Mouse (Mus musculus) lung, embryonic 15.5 days (tissue): ENCODE data around the gene Cacng4. TPM values are rescaled to one million over a fixed set of nuclear protein-coding genes. Genes with fewer than 3 reads are reported as not detected.

Experiments
- ATAC-seq: fragments of 200-750 bp; cut with Nextera tagmentation; 2 replicates; pipeline ENCODE4 v1.8.0; 2017; ENCODE audit warnings: moderate number of reproducible peaks, borderline replicate concordance; ENCODE audit not compliant: low FRiP score, low TSS enrichment; ENCODE audit errors: extremely low read depth
- H3K27ac ChIP-seq: fragments of 300-500 bp; sonication (generic); 2 replicates; pipeline ENCODE4 v1.5.1; 2015; ENCODE audit warnings: moderate library complexity, mild to moderate bottlenecking, inconsistent platforms
- H3K27me3 ChIP-seq: fragments of 300-500 bp; sonication (generic); 2 replicates; pipeline ENCODE4 v1.6.1; 2015; ENCODE audit warnings: inconsistent platforms
- H3K36me3 ChIP-seq: fragments of 300-500 bp; sonication (generic); 2 replicates; pipeline ENCODE4 v1.6.1; 2015; ENCODE audit warnings: inconsistent platforms
- H3K4me1 ChIP-seq: fragments of 300-500 bp; sonication (generic); 2 replicates; pipeline ENCODE4 v1.6.1; 2015; ENCODE audit warnings: inconsistent platforms
- H3K4me2 ChIP-seq: fragments of 300-500 bp; sonication (generic); 2 replicates; pipeline ENCODE4 v1.6.1; 2015; ENCODE audit warnings: inconsistent platforms, mild to moderate bottlenecking, moderate library complexity
- H3K4me3 ChIP-seq: fragments of 300-500 bp; sonication (generic); 2 replicates; pipeline ENCODE4 v1.5.1; 2015; ENCODE audit warnings: mild to moderate bottlenecking, inconsistent platforms
- H3K9ac ChIP-seq: fragments of 300-500 bp; sonication (generic); 2 replicates; pipeline ENCODE4 v1.6.1; 2015; ENCODE audit warnings: inconsistent platforms
- H3K9me3 ChIP-seq: fragments of 300-500 bp; sonication (generic); 2 replicates; pipeline ENCODE4 v1.6.1; 2016; ENCODE audit warnings: inconsistent platforms
- WGBS: fragments of 180-500 bp; shearing (Covaris S2); methylation state at CpG from one replicate; pipeline ENCODE4 v1.1.7; 2015; 5-methylcytosine and 5-hydroxymethylcytosine counted together
- polyA plus RNA-seq: library from polyadenylated mRNA; unstranded; fragments of >200 nt; fragmentation: Nextera tagmentation; extraction: Ambion mirVana; gene quantifications from 2 replicates; pipeline ENCODE4 v1.2.1, GENCODE M21; 2015

Gene Cacng4
- polyA plus RNA-seq, 1 experiment from 2014 or later = 1.2 TPM

GRCm38 (mm10) chr11:107707897-107708610 is 86.3 kb downstream of the Cacng4 start:
- no peaks in the 10 kb centered on the region for H3K27me3 ChIP-seq
- H3K9me3 ChIP-seq = no peaks in the 10 kb centered on the region
- no peak overlapping the region for H3K4me2 ChIP-seq
- H3K4me3 ChIP-seq = no peak overlapping the region
- H3K4me1 ChIP-seq = no peaks in the 10 kb centered on the region; the same call in 1 of the 2 replicates
- ATAC-seq = no peak
- H3K27ac ChIP-seq = no peak overlapping the region
- WGBS = 56% methylated on average over 20 of the region's 20 CpGs
- no peaks in the 10 kb centered on the region for H3K36me3 ChIP-seq
- no peak overlapping the region for H3K9ac ChIP-seq

GRCm38 (mm10) chr11:107705476-107706074 is 88.8 kb downstream of the Cacng4 start:
- no peak overlapping the region for H3K4me3 ChIP-seq
- no peaks in the 10 kb centered on the region for H3K36me3 ChIP-seq
- H3K27ac ChIP-seq = peak overlapping the region; percentile 64
- no peaks in the 10 kb centered on the region for H3K27me3 ChIP-seq
- H3K9me3 ChIP-seq = no peaks in the 10 kb centered on the region
- ATAC-seq = peak; percentile 60; the same call in 1 of the 2 replicates
- 56% methylated on average over 11 of the region's 11 CpGs for WGBS
- H3K4me2 ChIP-seq = no peak overlapping the region
- H3K9ac ChIP-seq = no peak overlapping the region
- no peaks in the 10 kb centered on the region; the same call in 1 of the 2 replicates for H3K4me1 ChIP-seq

GRCm38 (mm10) chr11:107705060-107705459 is 89.3 kb downstream of the Cacng4 start:
- H3K4me3 ChIP-seq = no peak overlapping the region
- no peak overlapping the region for H3K4me2 ChIP-seq
- no peak for ATAC-seq
- H3K27me3 ChIP-seq = no peaks in the 10 kb centered on the region
- H3K9ac ChIP-seq = no peak overlapping the region
- 80% methylated on average over 6 of the region's 6 CpGs for WGBS
- peak overlapping the region; percentile 64 for H3K27ac ChIP-seq
- no peaks in the 10 kb centered on the region for H3K36me3 ChIP-seq
- H3K9me3 ChIP-seq = no peaks in the 10 kb centered on the region
- no peaks in the 10 kb centered on the region; the same call in 1 of the 2 replicates for H3K4me1 ChIP-seq

- no peak for ATAC-seq
- Histone ChIP-seq H3K27me3 (no peaks in the 10 kb centered on the region), H3K4me3 (no peak overlapping the region), H3K9me3 (no peaks in the 10 kb centered on the region), H3K4me1 (no peaks in the 10 kb centered on the region; the same call in 1 of the 2 replicates), H3K4me2 (no peak overlapping the region), H3K36me3 (no peaks in the 10 kb centered on the region), H3K27ac (no peak overlapping the region), H3K9ac (no peak overlapping the region)
- WGBS = 52% methylated on average over 27 of the region's 27 CpGs
These were observed 90.9 kb downstream of the Cacng4 start for GRCm38 (mm10) chr11:107703272-107704134.

- 94% methylated on average over 4 of the region's 4 CpGs for WGBS
- Histone ChIP-seq H3K9me3 (no peaks in the 10 kb centered on the region), H3K4me3 (no peak overlapping the region), H3K9ac (no peak overlapping the region), H3K27ac (no peak overlapping the region), H3K4me2 (no peak overlapping the region), H3K36me3 (no peaks in the 10 kb centered on the region), H3K4me1 (no peaks in the 10 kb centered on the region; the same call in 1 of the 2 replicates), H3K27me3 (no peaks in the 10 kb centered on the region)
- ATAC-seq = no peak
These were observed 94.4 kb downstream of the Cacng4 start for GRCm38 (mm10) chr11:107699967-107700366.

GRCm38 (mm10) chr11:107693338-107693737 is 101.0 kb downstream of the Cacng4 start:
- Histone ChIP-seq H3K4me1 (no peaks in the 10 kb centered on the region), H3K9me3 (no peaks in the 10 kb centered on the region), H3K4me2 (no peak overlapping the region), H3K27ac (no peak overlapping the region), H3K9ac (no peak overlapping the region), H3K27me3 (no peaks in the 10 kb centered on the region), H3K4me3 (no peak overlapping the region), H3K36me3 (peaks cover 2% of the 10 kb centered on the region; the same call in 1 of the 2 replicates)
- no peak for ATAC-seq
- WGBS = 72% methylated on average over 6 of the region's 6 CpGs

GRCm38 (mm10) chr11:107691569-107691968 is 102.8 kb downstream of the Cacng4 start:
- Histone ChIP-seq H3K27ac (no peak overlapping the region), H3K36me3 (peaks cover 9% of the 10 kb centered on the region), H3K9ac (no peak overlapping the region), H3K9me3 (no peaks in the 10 kb centered on the region), H3K27me3 (no peaks in the 10 kb centered on the region), H3K4me3 (no peak overlapping the region), H3K4me1 (no peaks in the 10 kb centered on the region), H3K4me2 (no peak overlapping the region)
- WGBS = 41% methylated on average over 8 of the region's 8 CpGs
- ATAC-seq = no peak

- Histone ChIP-seq H3K4me2 (no peak overlapping the region), H3K27me3 (no peaks in the 10 kb centered on the region), H3K27ac (no peak overlapping the region), H3K36me3 (peaks cover 18% of the 10 kb centered on the region), H3K9me3 (no peaks in the 10 kb centered on the region), H3K4me1 (no peaks in the 10 kb centered on the region), H3K4me3 (no peak overlapping the region), H3K9ac (no peak overlapping the region)
- ATAC-seq = no peak
- 93% methylated on average over 10 of the region's 10 CpGs for WGBS
These were observed 105.9 kb downstream of the Cacng4 start for GRCm38 (mm10) chr11:107688480-107688879.

GRCm38 (mm10) chr11:107686290-107686689 is 108.1 kb downstream of the Cacng4 start:
- H3K36me3 ChIP-seq = peaks cover 18% of the 10 kb centered on the region
- WGBS = 86% methylated on average over 20 of the region's 20 CpGs

GRCm38 (mm10) chr11:107683544-107684465 is 110.6 kb downstream of the Cacng4 start:
- 80% methylated on average over 19 of the region's 19 CpGs for WGBS
- H3K4me1 ChIP-seq = no peaks in the 10 kb centered on the region
- no peak overlapping the region for H3K4me2 ChIP-seq
- H3K9ac ChIP-seq = no peak overlapping the region
- peaks cover 18% of the 10 kb centered on the region for H3K36me3 ChIP-seq
- H3K27me3 ChIP-seq = no peaks in the 10 kb centered on the region
- no peak overlapping the region for H3K27ac ChIP-seq
- H3K9me3 ChIP-seq = no peaks in the 10 kb centered on the region
- no peak for ATAC-seq
- H3K4me3 ChIP-seq = no peak overlapping the region

More at GRCm38 (mm10) chr11:107686290-107686689, 108.1 kb downstream of the Cacng4 start:
- no peak overlapping the region for H3K27ac ChIP-seq
- no peaks in the 10 kb centered on the region for H3K9me3 ChIP-seq
- no peak overlapping the region for H3K4me3 ChIP-seq
- H3K4me1 ChIP-seq = no peaks in the 10 kb centered on the region
- H3K4me2 ChIP-seq = no peak overlapping the region
- H3K27me3 ChIP-seq = no peaks in the 10 kb centered on the region
- no peak for ATAC-seq
- H3K9ac ChIP-seq = no peak overlapping the region
